Mouse (Mus musculus) bone marrow, adult 2 months (tissue): ENCODE measurements at regions not wholly inside any gene's neighbourhood (a gene's known extent, or its start where the extent isn't known, plus 50 kb on each side); places are given as distances from the start of the nearest gene placed in this dataset.

Source experiments
- CTCF ChIP-seq: fragments of 200-500 bp; IDR thresholded peaks from 2 replicates; pipeline ENCODE4 v1.5.1; 2011; ENCODE audit warnings: low read length, control low read depth; ENCODE audit not compliant: control insufficient read depth, insufficient read depth
- POLR2A ChIP-seq: fragments of 200-500 bp; IDR thresholded peaks from 2 replicates; pipeline ENCODE4 v1.6.1; 2011; ENCODE audit warnings: low read depth, mild to moderate bottlenecking, control low read depth, low read length, borderline replicate concordance; ENCODE audit not compliant: control insufficient read depth

- TF ChIP-seq CTCF (no peak), POLR2A (no peak)
Observed at GRCm38 (mm10) chr11:18437834-18438611, 484.3 kb upstream of the Etaa1 start.
